Mouse (Mus musculus) intestine, postnatal 0 days (tissue): ENCODE data around the gene Krt16. TPM values are rescaled to one million over a fixed set of nuclear protein-coding genes. Genes with fewer than 3 reads are reported as not detected.

Source experiments
- ATAC-seq: fragments of 200-750 bp; cut with Nextera tagmentation; 2 replicates; pipeline ENCODE4 v1.8.0; 2017; ENCODE audit warnings: mild to moderate bottlenecking, moderate TSS enrichment, moderate library complexity
- H3K27ac ChIP-seq: fragments of 300-500 bp; sonication (generic); 2 replicates; pipeline ENCODE4 v1.5.1; 2014; ENCODE audit warnings: mild to moderate bottlenecking, low read depth, low read length, moderate library complexity
- H3K27me3 ChIP-seq: fragments of 300-500 bp; sonication (generic); replicated peaks from 2 replicates; pipeline ENCODE4 v1.6.1; 2014; ENCODE audit warnings: low read length, mixed read lengths; ENCODE audit not compliant: control insufficient read depth, insufficient read depth
- H3K36me3 ChIP-seq: fragments of 300-500 bp; sonication (generic); 2 replicates; pipeline ENCODE4 v1.6.1; 2014; ENCODE audit warnings: mild to moderate bottlenecking, moderate library complexity; ENCODE audit not compliant: control insufficient read depth, insufficient read depth
- H3K4me1 ChIP-seq: fragments of 300-500 bp; sonication (generic); replicated peaks from 2 replicates; pipeline ENCODE4 v1.6.1; 2014; ENCODE audit warnings: antibody characterized with exemption, low read length, mixed read lengths; ENCODE audit not compliant: control insufficient read depth, insufficient read depth
- H3K4me2 ChIP-seq: fragments of 300-500 bp; sonication (generic); replicated peaks from 2 replicates; pipeline ENCODE4 v1.6.1; 2014; ENCODE audit warnings: low read depth, mild to moderate bottlenecking, moderate library complexity
- H3K4me3 ChIP-seq: fragments of 300-500 bp; sonication (generic); 2 replicates; pipeline ENCODE4 v1.5.1; 2014; ENCODE audit warnings: low read depth, low read length
- H3K9ac ChIP-seq: fragments of 300-500 bp; sonication (generic); 2 replicates; pipeline ENCODE4 v1.6.1; 2014; ENCODE audit warnings: mild to moderate bottlenecking, low read depth, low read length
- H3K9me3 ChIP-seq: fragments of 300-500 bp; sonication (generic); 2 replicates; pipeline ENCODE4 v1.6.1; 2016; ENCODE audit warnings: mixed run types; ENCODE audit not compliant: control insufficient read depth
- CTCF ChIP-seq: sonication (generic); IDR thresholded peaks from 2 replicates; pipeline ENCODE4 v1.5.1; 2016; ENCODE audit warnings: low read depth, mild to moderate bottlenecking, control low read depth, antibody characterized with exemption, moderate library complexity
- WGBS: fragments of 180-500 bp; shearing (Covaris S2); extraction: QIAGEN DNeasy Blood & Tissue Kit; methylation state at CpG from one replicate; pipeline ENCODE4 v1.1.7; 2014; 5-methylcytosine and 5-hydroxymethylcytosine counted together
- polyA plus RNA-seq: library from polyadenylated mRNA; unstranded; fragments of >200 nt; fragmentation: Nextera tagmentation; extraction: Ambion mirVana; gene quantifications from 2 replicates; pipeline ENCODE4 v1.2.1, GENCODE M21; 2015

Gene Krt16
- polyA plus RNA-seq, 1 experiment from 2014 or later: not detected

DNA sequence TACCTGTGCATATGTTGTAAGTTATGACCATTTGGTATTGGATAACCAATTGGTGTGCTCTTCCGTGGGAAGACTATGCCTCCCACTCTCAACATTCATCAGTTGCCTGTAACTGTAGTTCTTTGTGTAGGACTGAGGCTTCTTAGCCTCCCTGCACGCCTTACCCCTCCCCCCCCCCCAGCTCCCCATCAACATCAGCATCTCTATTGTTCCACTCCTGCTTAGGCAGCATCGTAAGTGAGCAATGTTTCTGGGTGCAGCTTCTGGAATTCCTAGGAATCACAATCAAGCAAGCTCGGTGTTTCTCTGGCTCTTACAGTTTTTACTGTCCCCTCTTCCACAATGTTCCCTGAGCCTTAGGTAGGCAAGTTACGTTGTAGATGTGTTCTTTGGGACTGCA, 26.8 kb upstream of the Krt16 start:
- ATAC-seq: no peak
- no peaks in the 10 kb centered on the region for H3K4me1 ChIP-seq
- H3K36me3 ChIP-seq: no peaks in the 10 kb centered on the region
- H3K27me3 ChIP-seq: no peaks in the 10 kb centered on the region
- H3K9ac ChIP-seq: no peak overlapping the region
- no peaks in the 10 kb centered on the region for H3K9me3 ChIP-seq
- 59% methylated on average over 5 of the region's 5 CpGs for WGBS
- no peak overlapping the region for H3K4me2 ChIP-seq
- TF ChIP-seq CTCF: no peak
- H3K4me3 ChIP-seq: no peak overlapping the region
- no peak overlapping the region for H3K27ac ChIP-seq

DNA sequence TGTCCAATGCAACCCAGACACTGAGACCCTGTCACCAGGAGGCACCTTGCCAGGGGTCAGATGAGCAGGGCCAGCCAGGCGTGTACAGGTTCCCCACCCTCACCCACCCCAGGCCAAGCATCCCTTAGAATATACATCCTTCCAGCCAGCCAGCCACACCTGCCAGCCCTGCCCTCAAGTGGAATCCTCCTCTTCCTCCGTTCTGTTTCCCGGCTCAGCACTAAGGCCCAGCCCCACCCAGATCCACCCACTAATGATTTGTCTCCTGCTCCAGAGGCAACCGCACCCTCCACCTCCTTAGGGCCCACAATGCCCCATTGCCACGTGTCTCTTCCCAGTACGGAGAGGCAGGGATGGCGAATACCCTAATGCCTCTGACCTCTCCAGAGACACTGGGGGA, 26.0 kb upstream of the Krt16 start:
- 40% methylated on average over 7 of the region's 7 CpGs for WGBS
- Histone ChIP-seq H3K27ac (no peak overlapping the region), H3K9ac (no peak overlapping the region), H3K4me2 (no peak overlapping the region), H3K36me3 (no peaks in the 10 kb centered on the region), H3K4me3 (no peak overlapping the region), H3K9me3 (no peaks in the 10 kb centered on the region), H3K4me1 (no peaks in the 10 kb centered on the region), H3K27me3 (no peaks in the 10 kb centered on the region)
- TF ChIP-seq CTCF: no peak
- ATAC-seq: no peak

DNA sequence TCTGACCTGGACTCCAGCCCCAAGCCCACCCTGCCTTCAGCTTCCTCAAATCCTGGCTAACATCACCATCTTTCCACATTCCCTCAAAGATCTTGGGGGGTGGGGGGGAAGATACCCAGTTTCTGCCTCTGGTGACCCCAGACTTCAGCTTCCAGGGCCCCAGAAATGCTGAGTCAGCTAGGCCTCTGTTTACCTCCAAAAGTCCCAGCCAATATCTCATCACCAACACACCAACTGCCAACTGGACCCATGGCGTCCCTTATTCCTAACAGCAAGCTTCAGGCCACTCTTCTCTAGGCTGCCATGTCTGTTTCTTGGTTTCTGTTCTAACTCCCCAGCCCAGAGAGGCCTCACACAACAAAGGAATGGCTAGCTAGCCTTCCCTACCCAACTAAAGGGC, 23.2 kb upstream of the Krt16 start:
- no peaks in the 10 kb centered on the region for H3K36me3 ChIP-seq
- no peak overlapping the region for H3K4me3 ChIP-seq
- TF ChIP-seq CTCF: no peak
- ATAC-seq: no peak
- H3K9ac ChIP-seq: no peak overlapping the region
- H3K27ac ChIP-seq: no peak overlapping the region
- H3K27me3 ChIP-seq: no peaks in the 10 kb centered on the region
- H3K4me1 ChIP-seq: no peaks in the 10 kb centered on the region
- 81% methylated on average over 1 of the region's 1 CpGs for WGBS
- no peak overlapping the region for H3K4me2 ChIP-seq
- no peaks in the 10 kb centered on the region for H3K9me3 ChIP-seq

DNA sequence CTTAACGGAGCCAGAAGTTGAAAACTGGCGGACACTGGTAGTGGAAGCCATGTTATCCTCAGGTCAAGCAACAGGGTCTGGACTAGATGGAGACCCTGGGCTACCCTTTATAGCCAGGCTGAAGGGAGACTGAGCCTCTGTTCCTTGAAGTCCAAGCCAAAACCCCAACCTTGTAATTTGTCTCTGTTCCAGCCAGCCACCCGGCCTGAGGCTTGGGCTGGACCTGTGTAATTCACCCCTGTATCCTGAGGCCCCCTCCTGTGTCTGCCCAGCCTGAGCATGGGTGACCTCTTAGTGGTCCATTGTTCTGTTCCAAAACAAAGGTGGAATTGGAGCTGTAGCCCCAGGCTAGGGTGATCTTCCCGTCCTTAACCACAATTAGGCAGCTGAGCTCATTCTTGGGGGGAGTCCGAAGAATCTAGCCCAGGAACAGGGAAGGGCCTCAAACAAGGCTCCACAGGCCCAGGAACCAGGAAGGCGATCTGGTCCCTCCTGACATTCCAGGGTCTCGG, 21.2 kb upstream of the Krt16 start, which contains the start of gene Krt42:
TSS of gene Krt42 (minus strand) at position 51 of the 512 bp plus-strand sequence.
- no peaks in the 10 kb centered on the region for H3K27me3 ChIP-seq
- no peak within 1 kb of the TSS for H3K4me3 ChIP-seq
- no peak within 1 kb of the TSS for H3K27ac ChIP-seq
- H3K36me3 ChIP-seq: no peaks in the 10 kb centered on the region
- H3K4me1 ChIP-seq: no peaks in the 10 kb centered on the region
- H3K4me2 ChIP-seq: no peak within 1 kb of the TSS
- 87% methylated on average over 7 of the region's 7 CpGs for WGBS
- H3K9ac ChIP-seq: no peak within 1 kb of the TSS
- no peak for ATAC-seq
- no peak for TF ChIP-seq CTCF
- no peaks in the 10 kb centered on the region for H3K9me3 ChIP-seq

DNA sequence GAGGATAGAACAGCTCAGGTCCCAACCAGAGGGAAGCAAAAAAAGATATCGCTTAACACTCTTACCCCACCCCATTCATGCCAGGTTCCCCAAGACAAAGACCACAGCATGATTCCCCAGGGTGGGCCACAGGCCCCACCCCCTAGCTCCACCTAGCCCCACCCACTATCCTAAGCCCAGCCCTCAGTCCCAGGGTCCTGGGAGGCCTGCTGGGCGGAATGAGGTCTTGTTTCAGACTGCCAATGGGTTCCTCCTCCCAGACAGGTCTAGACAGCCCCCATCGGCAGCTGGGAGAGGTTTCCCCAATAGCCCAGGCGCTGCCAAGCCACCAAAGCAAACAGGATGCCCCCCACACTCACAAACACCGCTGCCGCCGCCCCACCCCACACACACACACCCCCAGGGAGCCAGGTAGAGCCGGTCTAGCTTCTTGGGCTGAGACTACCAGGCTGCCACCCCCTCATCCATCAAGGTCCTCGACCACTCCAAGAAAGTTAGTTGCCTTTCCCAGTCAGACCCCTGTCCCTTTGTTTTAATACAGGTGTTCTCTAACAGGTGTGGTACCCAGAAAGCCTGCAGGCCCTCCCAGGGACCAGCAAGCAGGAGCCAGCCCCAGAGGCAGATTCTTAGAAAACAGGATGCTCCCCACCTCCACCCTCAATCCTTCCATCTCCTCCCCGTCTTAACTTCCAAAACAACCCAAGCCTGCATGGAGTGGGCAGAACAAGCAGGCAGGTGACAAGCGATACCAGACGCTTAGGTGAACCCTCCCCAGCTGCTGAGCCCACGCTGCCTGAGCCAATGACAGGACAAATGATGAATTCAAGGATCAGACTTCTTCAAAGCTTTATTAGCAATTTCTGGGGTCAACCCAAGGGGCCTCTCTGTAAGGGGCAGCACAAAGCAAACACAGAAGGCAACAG, 13.6 kb upstream of the Krt16 start:
- no peak overlapping the region for H3K4me2 ChIP-seq
- TF ChIP-seq CTCF: no peak
- H3K9me3 ChIP-seq: no peaks in the 10 kb centered on the region
- 35% methylated on average over 13 of the region's 13 CpGs for WGBS
- no peak overlapping the region for H3K9ac ChIP-seq
- H3K4me1 ChIP-seq: no peaks in the 10 kb centered on the region
- H3K36me3 ChIP-seq: no peaks in the 10 kb centered on the region
- no peaks in the 10 kb centered on the region for H3K27me3 ChIP-seq
- no peak overlapping the region for H3K27ac ChIP-seq
- ATAC-seq: no peak
- no peak overlapping the region for H3K4me3 ChIP-seq

DNA sequence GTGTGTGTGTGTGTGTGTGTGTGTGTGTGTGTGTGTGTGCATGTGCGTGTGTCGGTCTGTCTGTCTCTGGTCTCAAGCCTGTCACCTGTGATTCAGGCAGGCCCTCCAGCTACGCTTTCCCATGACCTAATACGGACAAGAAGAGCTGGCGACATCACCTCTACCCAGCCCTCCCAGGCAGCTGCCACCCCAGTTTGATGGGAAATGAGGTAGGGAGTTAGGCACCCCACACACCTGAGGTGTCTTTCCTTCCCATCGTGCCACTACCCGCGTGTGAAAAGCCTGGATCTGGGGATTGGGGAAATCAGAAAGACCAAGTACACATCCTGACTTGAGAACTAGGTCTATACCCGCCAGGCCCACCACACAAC, 12.5 kb upstream of the Krt16 start:
- H3K9me3 ChIP-seq: no peaks in the 10 kb centered on the region
- 83% methylated on average over 9 of the region's 9 CpGs for WGBS
- no peak overlapping the region for H3K4me2 ChIP-seq
- TF ChIP-seq CTCF: no peak
- H3K4me1 ChIP-seq: no peaks in the 10 kb centered on the region
- no peaks in the 10 kb centered on the region for H3K27me3 ChIP-seq
- no peak overlapping the region for H3K4me3 ChIP-seq
- no peak overlapping the region for H3K9ac ChIP-seq
- ATAC-seq: no peak
- no peak overlapping the region for H3K27ac ChIP-seq
- no peaks in the 10 kb centered on the region for H3K36me3 ChIP-seq
